Mouse (Mus musculus): ENCODE results near the gene Ankrd11. TPM values are rescaled to one million over a fixed set of nuclear protein-coding genes. Genes with fewer than 3 reads are reported as not detected.
"Not testable (repeated sequence)": the region's sequence is repeated elsewhere in the genome, so short reads cannot be mapped to it uniquely, and the experiment has no call there.

Ankrd11 gene
- polyA plus RNA-seq, 1 experiment from 2014 or later = 39.6 TPM

- Histone ChIP-seq H3K27me3 (no peaks in the 10 kb centered on the region), H3K4me2 (no peak within 1 kb of the TSS), H3K27ac (no peak within 1 kb of the TSS), H3K9me3 (replicated peaks) (no peaks in the 10 kb centered on the region), H3K36me3 (no peaks in the 10 kb centered on the region; the same call in 1 of the 2 replicates), H3K4me3 (no peak within 1 kb of the TSS), H3K9ac (no peak within 1 kb of the TSS), H3K4me1 (replicated peaks) (peaks cover 22% of the 10 kb centered on the region)
- 69% methylated on average over 7 of the region's 7 CpGs for WGBS
- ATAC-seq (replicated peaks; ENCODE audit: insufficient number of reproducible peaks, insufficient read depth, low FRiP score, low read depth) = no peak
Measured at GRCm38 (mm10) chr8:123062721-123063120, 20.6 kb upstream of the Ankrd11 start, which contains the start of gene Spg7. Gene Spg7 (plus strand): TSS chr8:123062942.

- no peaks in the 10 kb centered on the region for H3K4me1 ChIP-seq (replicated peaks)
- no peaks in the 10 kb centered on the region for H3K9me3 ChIP-seq (replicated peaks)
- H3K4me3 ChIP-seq = no peak overlapping the region
- ATAC-seq (replicated peaks; ENCODE audit: insufficient number of reproducible peaks, insufficient read depth, low FRiP score, low read depth) = no peak
- H3K36me3 ChIP-seq = no peaks in the 10 kb centered on the region
- H3K4me2 ChIP-seq = no peak overlapping the region
- H3K9ac ChIP-seq = no peak overlapping the region
- H3K27me3 ChIP-seq = no peaks in the 10 kb centered on the region
- WGBS = 45% methylated on average over 5 of the region's 5 CpGs
- H3K27ac ChIP-seq = no peak overlapping the region
Measured at GRCm38 (mm10) chr8:123051458-123051857, 9.4 kb upstream of the Ankrd11 start.

- no peaks in the 10 kb centered on the region for H3K27me3 ChIP-seq
- 80% methylated on average over 7 of the region's 7 CpGs for WGBS
- ATAC-seq (replicated peaks; ENCODE audit: insufficient number of reproducible peaks, insufficient read depth, low FRiP score, low read depth) = no peak
- H3K36me3 ChIP-seq = no peaks in the 10 kb centered on the region
- H3K4me3 ChIP-seq = no peak overlapping the region
- H3K4me2 ChIP-seq = no peak overlapping the region
- peaks cover 6% of the 10 kb centered on the region for H3K4me1 ChIP-seq (replicated peaks)
- H3K9ac ChIP-seq = no peak overlapping the region
- no peak overlapping the region for H3K27ac ChIP-seq
- H3K9me3 ChIP-seq (replicated peaks) = no peaks in the 10 kb centered on the region
Measured at GRCm38 (mm10) chr8:123048402-123048801, 6.3 kb upstream of the Ankrd11 start.

GRCm38 (mm10) chr8:123047827-123048226 is 5.8 kb upstream of the Ankrd11 start:
- WGBS = 89% methylated on average over 7 of the region's 7 CpGs
- no peaks in the 10 kb centered on the region for H3K27me3 ChIP-seq
- H3K4me1 ChIP-seq (replicated peaks) = peaks cover 10% of the 10 kb centered on the region
- no peak overlapping the region for H3K9ac ChIP-seq
- H3K4me3 ChIP-seq = no peak overlapping the region
- no peaks in the 10 kb centered on the region for H3K36me3 ChIP-seq
- H3K27ac ChIP-seq = no peak overlapping the region
- H3K9me3 ChIP-seq (replicated peaks) = no peaks in the 10 kb centered on the region
- H3K4me2 ChIP-seq = no peak overlapping the region
- ATAC-seq (replicated peaks; ENCODE audit: insufficient number of reproducible peaks, insufficient read depth, low FRiP score, low read depth) = no peak

DNA sequence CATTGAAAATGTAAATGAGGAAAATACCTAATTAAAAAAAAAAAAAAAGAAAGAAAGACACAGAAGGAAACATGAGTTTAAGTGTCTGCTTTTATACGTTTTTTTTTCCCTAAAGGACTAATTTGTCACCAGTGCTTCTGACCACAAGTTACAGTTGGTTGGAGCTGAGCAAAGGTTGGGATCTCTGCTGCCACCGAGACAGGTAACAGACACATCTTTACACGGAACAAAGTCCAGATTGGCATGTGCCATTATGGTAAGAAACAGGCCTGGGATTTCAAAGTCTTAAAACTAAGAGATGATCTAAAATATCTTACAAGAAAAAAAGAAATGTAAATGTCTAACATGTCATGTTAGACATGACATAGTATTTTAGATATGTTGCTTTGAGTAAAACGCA is 4.6 kb upstream of the Ankrd11 start:
- no peak for ATAC-seq (replicated peaks; ENCODE audit: insufficient number of reproducible peaks, insufficient read depth, low FRiP score, low read depth)
- H3K9me3 ChIP-seq (replicated peaks) = no peaks in the 10 kb centered on the region
- no peak overlapping the region for H3K4me2 ChIP-seq
- H3K36me3 ChIP-seq = no peaks in the 10 kb centered on the region
- H3K27me3 ChIP-seq = no peaks in the 10 kb centered on the region
- H3K9ac ChIP-seq = no peak overlapping the region
- H3K4me1 ChIP-seq (replicated peaks) = peaks cover 10% of the 10 kb centered on the region
- no peak overlapping the region for H3K4me3 ChIP-seq
- 82% methylated on average over 4 of the region's 4 CpGs for WGBS
- H3K27ac ChIP-seq = no peak overlapping the region

GRCm38 (mm10) chr8:123044743-123045425 is 2.8 kb upstream of the Ankrd11 start:
- H3K9me3 ChIP-seq (replicated peaks); H3K27ac ChIP-seq; H3K4me3 ChIP-seq; H3K4me2 ChIP-seq; H3K36me3 ChIP-seq; H3K9ac ChIP-seq; ATAC-seq (replicated peaks; ENCODE audit: insufficient number of reproducible peaks, insufficient read depth, low FRiP score, low read depth); H3K27me3 ChIP-seq: not testable (repeated sequence)
- H3K4me1 ChIP-seq (replicated peaks) = peaks cover 21% of the 10 kb centered on the region
- 91% methylated on average over 23 of the region's 23 CpGs for WGBS

DNA sequence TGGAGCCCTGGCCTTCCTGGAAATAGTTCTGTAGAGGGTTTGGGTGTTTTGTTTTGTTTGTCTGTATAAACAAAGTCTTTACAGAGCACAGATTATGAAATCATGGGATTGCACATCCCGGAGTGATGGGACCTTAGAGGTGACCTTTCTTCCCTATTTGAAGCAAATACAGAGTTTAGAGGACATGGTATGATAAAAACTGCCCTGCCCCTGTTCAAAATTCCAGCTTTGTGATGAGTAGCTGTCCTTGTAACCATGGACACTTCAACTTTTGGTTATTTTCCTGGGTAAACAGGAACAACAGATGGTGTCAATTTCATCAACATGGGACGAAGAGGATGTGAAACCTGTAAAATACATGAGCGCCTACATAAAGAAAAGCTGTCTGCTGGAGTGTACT is 1.9 kb upstream of the Ankrd11 start:
- ATAC-seq (replicated peaks; ENCODE audit: insufficient number of reproducible peaks, insufficient read depth, low FRiP score, low read depth) = no peak
- 79% methylated on average over 3 of the region's 3 CpGs for WGBS
- Histone ChIP-seq H3K4me2 (no peak overlapping the region), H3K4me1 (replicated peaks) (peaks cover 28% of the 10 kb centered on the region), H3K9me3 (replicated peaks) (no peaks in the 10 kb centered on the region), H3K9ac (no peak overlapping the region), H3K27ac (no peak overlapping the region), H3K36me3 (no peaks in the 10 kb centered on the region), H3K27me3 (no peaks in the 10 kb centered on the region), H3K4me3 (no peak overlapping the region)

GRCm38 (mm10) chr8:123042974-123043625 is 1.0 kb upstream of the Ankrd11 start:
- Histone ChIP-seq H3K27me3 (no peaks in the 10 kb centered on the region), H3K4me3 (peak overlapping the region; percentile 91), H3K27ac (peak overlapping the region; percentile 99), H3K4me2 (peak overlapping the region; percentile 71), H3K9ac (peak overlapping the region; percentile 91), H3K36me3 (no peaks in the 10 kb centered on the region), H3K9me3 (replicated peaks) (no peaks in the 10 kb centered on the region), H3K4me1 (replicated peaks) (peaks cover 34% of the 10 kb centered on the region)
- WGBS = 16% methylated on average over 22 of the region's 22 CpGs
- ATAC-seq (replicated peaks; ENCODE audit: insufficient number of reproducible peaks, insufficient read depth, low FRiP score, low read depth) = no peak

DNA sequence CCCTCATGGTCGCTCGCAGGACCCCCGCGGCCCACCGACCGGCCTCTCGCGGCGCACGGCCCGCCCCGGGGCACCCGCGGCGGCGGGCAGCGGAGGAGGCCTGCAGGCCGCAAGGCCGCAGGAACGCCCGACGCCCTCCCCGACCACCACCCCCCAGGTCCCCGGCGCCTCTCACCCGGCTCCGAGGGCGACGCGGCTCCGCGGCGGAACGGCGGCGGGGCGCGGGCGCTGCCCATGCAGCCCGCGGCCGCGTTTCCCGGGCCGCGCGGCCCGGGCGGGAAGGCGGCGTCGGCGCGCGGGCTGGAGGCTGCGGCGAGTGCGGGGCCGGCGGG is 337 bp downstream of the Ankrd11 start:
- Histone ChIP-seq H3K9ac (peak overlapping the region; percentile 96), H3K4me1 (replicated peaks) (peaks cover 46% of the 10 kb centered on the region), H3K36me3 (no peaks in the 10 kb centered on the region), H3K27me3 (no peaks in the 10 kb centered on the region), H3K9me3 (replicated peaks) (no peaks in the 10 kb centered on the region), H3K27ac (peak overlapping the region; percentile 89), H3K4me2 (peak overlapping the region; percentile 78), H3K4me3 (peak overlapping the region; percentile 91)
- ATAC-seq (replicated peaks; ENCODE audit: insufficient number of reproducible peaks, insufficient read depth, low FRiP score, low read depth) = peak; percentile 6
- WGBS = under 1% methylated on average over 59 of the region's 60 CpGs

- no peaks in the 10 kb centered on the region for H3K36me3 ChIP-seq
- H3K27ac ChIP-seq = peak overlapping the region; percentile 89
- H3K4me2 ChIP-seq = peak overlapping the region; percentile 78
- peaks cover 51% of the 10 kb centered on the region for H3K4me1 ChIP-seq (replicated peaks)
- peak overlapping the region; percentile 96 for H3K9ac ChIP-seq
- H3K27me3 ChIP-seq = no peaks in the 10 kb centered on the region
- peak overlapping the region; percentile 91 for H3K4me3 ChIP-seq
- ATAC-seq (replicated peaks; ENCODE audit: insufficient number of reproducible peaks, insufficient read depth, low FRiP score, low read depth) = 0 out of 2 replicates have a peak, but pooled peaks have one; percentile 0
- under 1% methylated on average over 70 of the region's 71 CpGs for WGBS
- H3K9me3 ChIP-seq (replicated peaks) = no peaks in the 10 kb centered on the region
Measured at GRCm38 (mm10) chr8:123041008-123041773, 886 bp downstream of the Ankrd11 start.

DNA sequence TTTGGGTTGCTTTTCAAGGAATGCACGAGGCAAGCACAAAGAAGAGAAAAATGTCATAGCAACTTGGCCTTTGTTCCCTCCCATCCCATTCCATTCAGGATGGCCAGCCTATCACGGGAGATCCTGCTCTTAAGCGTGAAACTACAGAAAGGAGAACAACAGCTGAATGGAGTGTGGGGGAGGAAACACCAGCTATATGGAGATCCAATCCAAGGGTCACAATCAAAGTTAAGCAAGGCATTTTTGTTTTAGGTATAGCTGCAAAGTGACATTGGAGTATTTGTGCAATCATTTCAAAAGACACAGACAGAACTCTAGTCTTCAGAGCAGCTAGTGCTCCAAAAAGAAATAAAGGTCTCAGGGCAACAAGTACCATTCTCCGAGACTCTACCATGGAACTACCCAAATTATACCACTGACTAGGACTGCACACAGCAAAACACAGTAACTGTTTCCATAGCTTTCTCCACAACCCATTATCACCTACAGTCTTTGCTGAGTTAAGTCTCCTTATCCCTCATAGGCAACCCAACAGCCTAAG is 1.9 kb downstream of the Ankrd11 start:
- Histone ChIP-seq H3K27ac (peak overlapping the region; percentile 89), H3K9me3 (replicated peaks) (no peaks in the 10 kb centered on the region), H3K9ac (0 out of 2 replicates have a peak overlapping the region, but pooled peaks have one; percentile 96), H3K27me3 (no peaks in the 10 kb centered on the region), H3K4me1 (replicated peaks) (peaks cover 61% of the 10 kb centered on the region), H3K4me3 (peak overlapping the region; percentile 91), H3K4me2 (peak overlapping the region; percentile 78), H3K36me3 (no peaks in the 10 kb centered on the region)
- no peak for ATAC-seq (replicated peaks; ENCODE audit: insufficient number of reproducible peaks, insufficient read depth, low FRiP score, low read depth)
- WGBS = 20% methylated on average over 4 of the region's 4 CpGs
